Mouse (Mus musculus) fibroblast of lung, adult 2 months (primary cell): ENCODE measurements around the gene Ankrd2.
"Not testable (repeated sequence)": the region's sequence is repeated elsewhere in the genome, so short reads cannot be mapped to it uniquely, and the experiment has no call there.

ENCODE experiments used
- DNase-seq: peaks from one replicate; pipeline ENCODE4 v3.0.0-alpha.2; 2011; ENCODE audit warnings: low read depth

Gene Ankrd2

GRCm38 (mm10) chr19:42056719-42057409 lies 21.1 kb downstream of the Ankrd2 start:
- DNase-seq, result no peak

- no peak for DNase-seq
Observed at GRCm38 (mm10) chr19:42058426-42058825, 22.6 kb downstream of the Ankrd2 start.

DNA sequence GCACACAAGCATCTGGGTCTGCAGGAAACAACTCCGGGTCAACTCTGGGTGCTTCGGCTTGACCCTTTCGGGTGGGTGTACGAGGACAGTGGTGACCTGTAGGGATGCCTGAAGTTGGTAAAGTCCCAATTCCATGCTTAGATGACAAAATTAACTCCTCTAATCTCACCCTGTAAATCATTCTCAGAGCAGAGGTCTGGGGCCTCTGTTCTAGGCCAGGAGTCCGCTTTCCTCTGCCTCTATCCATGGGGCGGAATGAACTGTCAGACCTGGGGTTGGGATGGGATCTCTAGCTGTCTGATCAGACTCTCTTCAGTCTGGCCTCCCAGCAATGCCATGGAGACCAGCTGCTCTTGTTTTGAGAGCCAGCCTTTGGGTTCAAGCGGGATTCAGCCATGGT lies 25.6 kb downstream of the Ankrd2 start:
- no peak for DNase-seq

DNA sequence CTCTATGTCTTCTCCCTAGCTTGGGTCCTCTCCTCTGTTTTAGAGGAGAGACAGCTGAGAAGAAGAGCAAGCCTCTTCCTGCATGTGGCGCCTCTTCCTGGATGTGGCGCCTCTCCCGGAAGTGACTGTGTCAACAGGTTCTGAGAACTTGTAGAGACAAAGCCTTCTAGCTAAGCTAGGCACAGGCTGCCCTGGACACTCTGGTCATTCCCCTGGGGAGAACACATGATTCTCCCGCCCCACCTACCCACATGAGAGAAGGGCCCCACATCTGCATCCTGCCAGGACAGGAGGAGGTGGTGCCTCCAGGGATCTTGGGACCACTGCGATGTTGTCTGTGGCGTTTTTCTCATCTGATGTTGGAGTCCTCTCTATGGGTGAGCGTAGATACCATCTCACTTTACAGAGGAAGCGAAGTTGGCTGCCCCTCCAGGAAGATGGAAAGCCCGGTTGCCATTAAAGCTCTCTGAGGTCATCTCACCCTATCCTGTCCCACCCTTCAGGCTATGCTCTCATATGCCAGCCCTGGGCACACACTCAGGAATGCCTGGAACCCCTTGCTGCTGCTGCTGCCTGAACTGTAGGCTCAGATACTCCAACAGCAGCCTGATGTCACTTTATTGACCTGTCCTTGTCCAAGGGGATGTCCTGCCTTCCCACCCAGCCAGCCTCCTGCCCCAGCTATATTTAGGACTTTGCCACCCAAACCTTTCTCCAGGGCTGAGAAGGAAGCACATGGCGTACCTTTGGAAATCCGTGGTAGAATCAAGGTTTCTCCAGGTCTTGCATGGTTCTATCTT lies 32.8 kb downstream of the Ankrd2 start:
- no peak for DNase-seq

DNA sequence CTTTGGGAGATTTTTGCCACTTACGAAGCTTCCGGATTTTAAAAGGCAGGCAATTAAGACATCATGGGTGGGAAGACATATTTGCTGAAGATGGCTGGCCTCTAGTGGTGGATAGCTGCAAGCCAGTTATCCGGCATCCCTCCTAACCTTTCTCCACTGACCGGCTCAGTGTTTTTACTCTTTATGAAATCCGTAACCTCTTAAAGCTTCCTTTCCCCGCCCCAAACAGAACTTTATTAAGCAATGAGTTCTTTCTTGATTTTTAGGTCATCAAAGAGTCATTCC lies 33.4 kb downstream of the Ankrd2 start:
- no peak for DNase-seq

GRCm38 (mm10) chr19:42071221-42071620 lies 35.4 kb downstream of the Ankrd2 start:
- peak; percentile 49 for DNase-seq

DNA sequence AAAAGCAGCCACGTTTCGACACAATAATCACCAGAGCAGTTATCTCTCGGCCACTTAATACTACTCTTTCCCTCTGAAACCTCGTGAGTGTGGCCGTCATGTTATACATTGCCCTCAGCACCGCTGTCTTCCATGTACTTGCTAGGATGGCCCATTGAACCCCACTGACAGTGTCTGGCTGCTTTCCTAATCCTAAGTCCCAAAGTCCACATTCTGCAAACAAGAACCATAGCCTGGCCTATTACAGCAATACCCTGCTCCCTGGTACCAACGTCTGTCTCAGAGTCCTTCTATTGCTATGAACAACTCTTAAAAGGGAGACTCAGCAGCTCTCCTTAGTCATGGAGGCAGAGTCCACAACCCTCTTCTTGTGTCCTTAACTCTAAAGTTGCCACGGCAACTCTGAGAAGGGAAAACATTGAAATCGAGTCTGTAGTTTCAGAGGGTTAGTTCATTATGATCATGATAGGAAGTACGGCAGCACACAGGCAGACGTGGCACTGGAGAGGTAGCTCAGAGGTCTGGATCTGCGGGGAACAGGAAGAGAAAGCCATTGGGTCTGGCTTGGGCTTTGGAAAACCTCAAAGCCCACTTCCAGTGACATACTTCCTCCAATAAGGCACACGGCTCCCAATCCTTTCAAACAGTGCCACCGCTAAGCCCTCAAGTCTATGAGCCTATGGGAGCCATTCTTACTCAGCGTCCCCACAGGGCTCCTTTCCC lies 36.2 kb downstream of the Ankrd2 start:
- no peak for DNase-seq

DNA sequence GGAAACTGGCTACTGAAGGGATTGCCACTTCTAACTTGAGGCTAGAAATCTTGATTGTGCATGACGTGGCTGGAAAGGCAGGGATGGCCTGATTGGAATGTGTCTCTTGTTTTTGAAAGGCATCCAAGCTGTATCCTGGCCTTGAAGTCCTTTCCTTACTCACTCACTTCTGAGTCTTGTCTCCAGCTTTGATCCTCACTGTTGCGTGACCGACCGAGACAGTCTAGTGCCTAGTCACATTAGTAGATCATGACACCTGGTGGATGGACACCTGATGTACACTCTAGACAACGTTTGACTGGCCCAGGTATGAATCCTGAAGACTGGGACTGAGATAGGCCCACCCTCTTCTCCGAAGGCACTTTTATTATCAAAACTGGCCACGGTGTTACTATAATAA lies 37.0 kb downstream of the Ankrd2 start:
- DNase-seq, result no peak

DNA sequence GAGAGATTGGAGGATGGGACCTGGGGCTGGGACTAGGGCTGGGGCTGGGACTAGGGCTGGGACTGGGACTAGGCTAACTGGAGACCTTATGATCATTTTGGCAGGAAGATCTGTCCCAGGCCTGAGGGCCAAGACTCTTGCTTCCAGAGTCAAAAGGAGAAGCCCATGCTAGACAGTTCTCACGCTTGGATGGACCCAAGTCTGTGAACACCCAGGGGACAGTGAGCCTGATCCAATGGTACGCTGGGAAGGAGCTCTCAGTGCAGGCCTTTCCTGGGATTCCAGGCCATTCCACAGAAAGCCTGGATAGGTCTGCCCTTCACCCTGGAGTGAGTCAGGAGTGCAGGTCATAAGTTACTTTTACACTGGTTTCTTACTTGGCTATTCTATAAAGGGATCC lies 39.3 kb downstream of the Ankrd2 start:
- no peak for DNase-seq

DNA sequence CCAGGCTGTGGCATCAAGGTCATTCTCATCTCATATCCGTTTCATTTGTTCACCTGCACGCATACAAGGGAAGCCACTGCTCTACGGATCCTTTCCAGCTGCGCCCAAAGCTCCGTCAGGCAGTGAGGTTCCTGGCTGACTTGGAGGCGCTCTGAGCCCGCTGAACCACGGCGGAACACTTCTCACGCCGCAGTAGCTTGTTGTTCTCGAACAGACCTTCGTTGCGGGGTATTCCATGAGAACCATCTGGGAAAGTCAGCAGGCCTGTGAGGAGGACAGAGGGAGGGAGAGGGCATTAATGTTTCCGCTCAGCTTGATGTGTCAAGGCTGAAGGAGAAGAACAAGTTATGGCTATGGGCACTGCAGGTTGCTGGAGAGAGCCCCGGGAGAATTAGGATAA lies 40.2 kb downstream of the Ankrd2 start:
- DNase-seq, result no peak

- no peak for DNase-seq
Observed at GRCm38 (mm10) chr19:42078566-42078965, 42.8 kb downstream of the Ankrd2 start.

DNA sequence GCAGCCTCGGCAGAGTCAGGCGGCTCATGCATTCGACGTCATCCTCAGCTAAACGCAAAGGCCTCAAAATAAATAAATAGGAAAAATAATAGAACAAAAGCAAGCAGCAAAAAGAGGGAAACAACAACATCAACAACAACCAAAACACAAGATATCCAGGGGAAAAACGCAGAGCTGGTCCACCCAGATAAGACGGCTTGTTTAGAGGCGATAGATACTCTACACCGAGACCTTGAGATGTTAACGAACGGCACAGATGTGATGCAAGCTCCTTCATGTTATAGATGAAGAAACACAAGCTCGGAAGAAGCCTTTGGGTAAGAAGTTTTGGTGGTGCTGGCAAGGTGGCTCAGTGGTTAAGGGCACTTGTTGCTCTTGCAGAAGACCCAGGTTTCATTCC lies 43.2 kb downstream of the Ankrd2 start:
- no peak for DNase-seq

GRCm38 (mm10) chr19:42079950-42080349 lies 44.1 kb downstream of the Ankrd2 start:
- peak; percentile 54 for DNase-seq

DNA sequence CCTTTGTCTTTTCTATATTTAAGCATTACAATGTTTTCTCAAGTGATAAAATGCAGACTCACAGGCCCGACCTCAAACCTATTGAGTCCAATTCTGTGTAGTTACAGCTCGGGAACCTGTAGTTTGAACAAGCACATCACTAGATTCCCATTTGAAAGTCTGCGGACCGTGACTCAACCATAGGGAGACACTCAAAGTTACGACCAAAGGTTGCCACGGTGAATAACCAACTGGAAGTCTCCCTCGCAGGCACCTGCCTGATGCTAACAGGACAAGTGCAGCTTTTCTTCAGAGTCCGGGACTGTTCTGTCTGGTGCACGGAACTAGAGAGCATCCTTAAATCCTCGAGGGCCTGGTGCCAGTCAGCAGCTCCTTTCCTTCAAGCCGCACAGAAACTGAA lies 44.7 kb downstream of the Ankrd2 start:
- no peak for DNase-seq

DNA sequence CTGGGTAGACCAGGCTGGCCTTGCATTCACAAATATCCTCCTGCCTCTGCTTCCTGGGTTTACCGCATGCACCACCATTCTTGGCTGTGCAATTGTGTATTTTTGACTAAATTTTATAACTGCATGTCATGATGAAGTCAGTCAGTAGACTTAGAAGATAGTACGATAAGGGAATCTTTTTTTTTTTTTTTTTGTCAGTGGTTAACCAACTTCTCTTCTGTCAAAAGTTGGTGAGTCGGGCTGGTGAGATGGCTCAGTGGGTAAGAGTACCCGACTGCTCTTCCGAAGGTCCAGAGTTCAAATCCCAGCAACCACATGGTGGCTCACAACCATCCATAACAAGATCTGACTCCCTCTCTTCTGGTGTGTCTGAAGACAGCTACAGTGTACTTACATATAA lies 45.8 kb downstream of the Ankrd2 start:
- not testable (repeated sequence) for DNase-seq

- no peak for DNase-seq
Observed at GRCm38 (mm10) chr19:42085690-42086089, 49.9 kb downstream of the Ankrd2 start.

- DNase-seq, result peak; percentile 54
Observed at GRCm38 (mm10) chr19:42086166-42086565, 50.4 kb downstream of the Ankrd2 start, which contains the start of gene Morn4. Gene Morn4, minus strand, starts transcription at chr19:42086357.

- no peak for DNase-seq
Observed at GRCm38 (mm10) chr19:42089103-42089747, 53.4 kb downstream of the Ankrd2 start.

- peak; percentile 100 for DNase-seq
Observed at GRCm38 (mm10) chr19:42089748-42090595, 54.2 kb downstream of the Ankrd2 start, which contains the start of gene Pi4k2a. Gene Pi4k2a, plus strand, starts transcription at chr19:42090470.

- no peak for DNase-seq
Observed at GRCm38 (mm10) chr19:42090637-42091141, 54.9 kb downstream of the Ankrd2 start.
